In the genomic region with DNA sequence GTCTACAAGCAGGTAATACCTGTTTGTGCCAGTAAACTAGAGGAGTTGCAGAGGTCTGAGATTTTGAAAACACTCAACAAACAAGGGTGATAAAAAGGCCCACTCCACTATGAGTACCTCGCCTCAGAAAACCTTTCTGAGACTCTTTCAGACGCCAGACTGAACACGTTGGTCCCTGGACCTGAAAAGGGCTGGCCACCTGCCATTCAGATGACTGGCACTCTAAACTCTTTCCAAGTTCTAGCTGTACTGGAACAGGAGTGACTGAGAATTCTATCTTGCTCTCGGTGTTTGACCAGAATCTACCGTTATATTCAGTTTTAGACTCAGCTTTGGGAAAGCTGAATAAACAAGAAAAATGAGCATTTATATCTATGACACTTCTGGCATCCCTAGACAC, we compare ENCODE assay signal across 16 mouse cellular contexts. TPM values are rescaled to one million over a fixed set of nuclear protein-coding genes. Genes with fewer than 3 reads are reported as not detected.
A peak's percentile ranks its signal among the peaks of the same experiment; 100 is the strongest.
DNase-seq lines count a peak whose midpoint lies in the region; ATAC-seq and TF ChIP-seq lines count a peak whose summit lies in the region.
"Had no signal": no experiment of that assay in that cellular context is flagged by ENCODE, and none has a peak within 500 bp of the region (broad histone marks: within the 10 kb centered on the region; RNA-seq: fewer than 3 reads in every experiment).

No protein-coding gene starts in this region.

- H3K9ac ChIP-seq in heart, embryonic 12.5 days = no peak overlapping the region
- no peak overlapping the region for H3K9ac ChIP-seq in heart, embryonic 15.5 days
- H3K9ac ChIP-seq: hindbrain, embryonic 12.5 days had no signal

- no peak overlapping the region for H3K4me3 ChIP-seq in heart, embryonic 12.5 days
- H3K4me3 ChIP-seq in cerebellum, adult 2 months (replicated peaks; ENCODE audit: insufficient read depth, low read depth, low read length) = no peak overlapping the region
- no peak overlapping the region for H3K4me3 ChIP-seq in heart, embryonic 15.5 days
- H3K4me3 ChIP-seq: hindbrain, embryonic 12.5 days had no signal

- no peak for TF ChIP-seq CTCF in cerebellum, adult 2 months (IDR thresholded peaks at IDR 0.05; ENCODE audit: borderline replicate concordance, insufficient read depth, low read depth, low read length)

- 0 out of 2 replicates have a peak, but pooled peaks cover 4% of the 10 kb centered on the region for H3K9me3 ChIP-seq in heart, embryonic 12.5 days (replicated peaks)
- H3K9me3 ChIP-seq in heart, embryonic 15.5 days (replicated peaks) = no peaks in the 10 kb centered on the region
- H3K9me3 ChIP-seq: hindbrain, embryonic 12.5 days had no signal

- no peak overlapping the region for H3K4me2 ChIP-seq in heart, embryonic 12.5 days
- H3K4me2 ChIP-seq in heart, embryonic 15.5 days = no peak overlapping the region
- H3K4me2 ChIP-seq: hindbrain, embryonic 12.5 days; liver, embryonic 11.5 days; midbrain, embryonic 11.5 days had no signal

- DNase-seq in heart, adult 18-20 months = peak; percentile 70 to 73
- peak; percentile 20 for DNase-seq in adipocyte (ENCODE audit: low spot score)
- DNase-seq in cerebellum, adult 2 months = peak; percentile 64 to 74
- DNase-seq in layer of hippocampus, adult 9-10 months (ENCODE audit: low spot score) = no peak
- no peak for DNase-seq in urinary bladder, postnatal 25 days (ENCODE audit: low spot score)
- DNase-seq: gastrocnemius, postnatal 14 days; lung, postnatal 10 days had no signal

- no peak for TF ChIP-seq POLR2A in cerebellum, adult 2 months (IDR thresholded peaks at IDR 0.05; ENCODE audit: borderline replicate concordance, insufficient read depth, low read length)

- WGBS in heart, embryonic 12.5 days = 38% methylated on average over 5 of the region's 5 CpGs
- WGBS in cerebellum, adult 2 months = 12% methylated on average over 5 of the region's 5 CpGs
- WGBS in heart, embryonic 15.5 days = 34% methylated on average over 5 of the region's 5 CpGs

- no peak for ATAC-seq in heart, embryonic 12.5 days (ENCODE audit: insufficient number of reproducible peaks, low FRiP score)
- ATAC-seq in heart, embryonic 15.5 days (replicated peaks; ENCODE audit: insufficient number of reproducible peaks, insufficient read depth, low FRiP score, low read depth) = no peak
- ATAC-seq: activated CD4-positive, CD25-positive, alpha-beta regulatory T cell, adult 4 months; CD4-positive, CD25-positive, alpha-beta regulatory T cell, adult 4 months; intestine, embryonic 16.5 days had no signal

- no peak overlapping the region for H3K27ac ChIP-seq in heart, embryonic 12.5 days (ENCODE audit: poor library complexity, severe bottlenecking)
- no peak overlapping the region for H3K27ac ChIP-seq in cerebellum, adult 2 months (ENCODE audit: insufficient read depth, low read length)
- H3K27ac ChIP-seq in heart, embryonic 15.5 days = peak overlapping the region; percentile 56; the same call in 1 of the 2 replicates
- H3K27ac ChIP-seq: hindbrain, embryonic 12.5 days; stomach, postnatal 0 days had no signal

- peaks cover 7% of the 10 kb centered on the region for H3K4me1 ChIP-seq in heart, embryonic 12.5 days (replicated peaks)
- H3K4me1 ChIP-seq in cerebellum, adult 2 months (ENCODE audit: control insufficient read depth, insufficient read depth, low read length) = peaks cover 19% of the 10 kb centered on the region
- peaks cover 3% of the 10 kb centered on the region for H3K4me1 ChIP-seq in heart, embryonic 15.5 days (replicated peaks)

- no peaks in the 10 kb centered on the region for H3K36me3 ChIP-seq in heart, embryonic 12.5 days
- H3K36me3 ChIP-seq in heart, embryonic 15.5 days = no peaks in the 10 kb centered on the region
- H3K36me3 ChIP-seq: hindbrain, embryonic 12.5 days had no signal

- H3K27me3 ChIP-seq in heart, embryonic 12.5 days (replicated peaks) = no peaks in the 10 kb centered on the region
- no peaks in the 10 kb centered on the region for H3K27me3 ChIP-seq in cerebellum, adult 2 months (ENCODE audit: control insufficient read depth, insufficient read depth, low read length)
- no peaks in the 10 kb centered on the region for H3K27me3 ChIP-seq in heart, embryonic 15.5 days
- H3K27me3 ChIP-seq: hindbrain, embryonic 12.5 days had no signal

RNA-seq across cellular contexts. Expression of a gene that starts 43.4 kb away (rescaled TPM):
- under 1 TPM; 0.10 to 0.57 TPM for total RNA-seq in heart, adult 18-20 months (2021)
- 3.7 and 4.0 TPM in 2 replicates for polyA plus RNA-seq in heart, embryonic 12.5 days (2016; fragmentation: Nextera tagmentation; extraction: Ambion mirVana)
- polyA plus RNA-seq in cerebellum, adult 2 months (2012; rRNA removed) = 22.2 and 22.6 TPM in 2 replicates
- polyA plus RNA-seq in heart, embryonic 15.5 days (2015; fragmentation: Nextera tagmentation; extraction: Ambion mirVana) = 0.88 and 1.3 TPM in 2 replicates

Comparison
In these comparisons a context has a peak if more than half of its experiments do, and no peak if none do; other contexts are left out.
1. DNase-seq: peak in heart, adult 18-20 months (2 of 2), adipocyte (single experiment) and cerebellum, adult 2 months (2 of 2); none in layer of hippocampus, adult 9-10 months (single experiment) and urinary bladder, postnatal 25 days (single experiment).